Mouse (Mus musculus): ENCODE results near the gene 2310061I04Rik. TPM values are rescaled to one million over a fixed set of nuclear protein-coding genes. Genes with fewer than 3 reads are reported as not detected.
A peak's percentile ranks its signal among the peaks of the same experiment; 100 is the strongest.

The 2310061I04Rik gene
- total and polyA plus RNA-seq, 3 experiments: 3.1 to 163 (median 32.7) TPM

GRCm38 (mm10) chr17:35874721-35875120, 22.5 kb downstream of the 2310061I04Rik start:
- H3K36me3 ChIP-seq (replicated peaks): peaks cover 47% of the 10 kb centered on the region
- TF ChIP-seq GATA1 (IDR thresholded peaks at IDR 0.05; ENCODE audit: borderline replicate concordance, low read length) (no peak), CTCF (IDR thresholded peaks at IDR 0.05; ENCODE audit: low read depth, low read length) (no peak), GATA2 (IDR thresholded peaks at IDR 0.05; ENCODE audit: borderline replicate concordance, low read depth, low read length) (no peak), POLR2AphosphoS5 (IDR thresholded peaks at IDR 0.05; ENCODE audit: insufficient replicate concordance, low read depth, low read length) (no peak), TAL1 (conservative IDR thresholded peaks at IDR 0.05; ENCODE audit: low read depth, low read length) (no peak)
- no peak for ATAC-seq (ENCODE audit: extremely low read depth, insufficient number of reproducible peaks, low FRiP score, poor library complexity, severe bottlenecking)

GRCm38 (mm10) chr17:35873774-35874519, 23.3 kb downstream of the 2310061I04Rik start:
- Histone ChIP-seq H3K36me3 (replicated peaks) (peaks cover 47% of the 10 kb centered on the region), H3K9me3 (replicated peaks) (peaks cover 4% of the 10 kb centered on the region; the same call in 1 of the 2 replicates), H3K4me3 (ENCODE audit: low read depth, low read length) (peak overlapping the region; percentile 44; the same call in 1 of the 2 replicates), H3K4me1 (ENCODE audit: insufficient read depth, low read depth, low read length) (peaks cover 61% of the 10 kb centered on the region), H3K27me3 (ENCODE audit: insufficient read depth, low read length) (no peaks in the 10 kb centered on the region)
- peak; percentile 64 for DNase-seq (ENCODE audit: low spot score)
- TF ChIP-seq TAL1 (conservative IDR thresholded peaks at IDR 0.05; ENCODE audit: low read depth, low read length) (peak; percentile 38), POLR2AphosphoS5 (IDR thresholded peaks at IDR 0.05; ENCODE audit: insufficient replicate concordance, low read depth, low read length) (no peak), GATA1 (IDR thresholded peaks at IDR 0.05; ENCODE audit: borderline replicate concordance, low read length) (no peak), CTCF (IDR thresholded peaks at IDR 0.05; ENCODE audit: low read depth, low read length) (peak; percentile 83), GATA2 (IDR thresholded peaks at IDR 0.05; ENCODE audit: borderline replicate concordance, low read depth, low read length) (no peak)
- peak; percentile 23 for ATAC-seq (ENCODE audit: extremely low read depth, insufficient number of reproducible peaks, low FRiP score, poor library complexity, severe bottlenecking)

More at GRCm38 (mm10) chr17:35874721-35875120, 22.5 kb downstream of the 2310061I04Rik start:
- Histone ChIP-seq H3K4me3 (ENCODE audit: low read depth, low read length) (no peak overlapping the region), H3K9me3 (replicated peaks) (peaks cover 4% of the 10 kb centered on the region; the same call in 1 of the 2 replicates), H3K4me1 (ENCODE audit: insufficient read depth, low read depth, low read length) (peaks cover 56% of the 10 kb centered on the region), H3K27me3 (ENCODE audit: insufficient read depth, low read length) (no peaks in the 10 kb centered on the region)
- DNase-seq (ENCODE audit: low spot score): no peak

- peak; percentile 44; the same call in 1 of the 2 replicates for TF ChIP-seq CTCF (IDR thresholded peaks at IDR 0.05; ENCODE audit: low read depth, low read length)
- TF ChIP-seq GATA2 (IDR thresholded peaks at IDR 0.05; ENCODE audit: borderline replicate concordance, low read depth, low read length): no peak
- Histone ChIP-seq H3K36me3 (replicated peaks) (peaks cover 43% of the 10 kb centered on the region), H3K4me3 (ENCODE audit: low read depth, low read length) (peak overlapping the region; percentile 74; the same call in 1 of the 2 replicates), H3K27me3 (ENCODE audit: insufficient read depth, low read length) (peaks cover 13% of the 10 kb centered on the region; the same call in 1 of the 2 replicates), H3K9me3 (replicated peaks) (peaks cover 4% of the 10 kb centered on the region; the same call in 1 of the 2 replicates), H3K4me1 (ENCODE audit: insufficient read depth, low read depth, low read length) (peaks cover 89% of the 10 kb centered on the region)
- DNase-seq (ENCODE audit: low spot score) (no peak), ATAC-seq (ENCODE audit: extremely low read depth, insufficient number of reproducible peaks, low FRiP score, poor library complexity, severe bottlenecking) (no peak)
These were observed 26.1 kb downstream of the 2310061I04Rik start for GRCm38 (mm10) chr17:35870884-35871696.

GRCm38 (mm10) chr17:35870151-35870883, 26.9 kb downstream of the 2310061I04Rik start:
- H3K4me1 ChIP-seq (ENCODE audit: insufficient read depth, low read depth, low read length): peaks cover 94% of the 10 kb centered on the region
- H3K9me3 ChIP-seq (replicated peaks): peaks cover 4% of the 10 kb centered on the region; the same call in 1 of the 2 replicates
- peaks cover 17% of the 10 kb centered on the region; the same call in 1 of the 2 replicates for H3K27me3 ChIP-seq (ENCODE audit: insufficient read depth, low read length)
- H3K4me3 ChIP-seq (ENCODE audit: low read depth, low read length): peak overlapping the region; percentile 74
- DNase-seq (ENCODE audit: low spot score) (peak; percentile 73), ATAC-seq (ENCODE audit: extremely low read depth, insufficient number of reproducible peaks, low FRiP score, poor library complexity, severe bottlenecking) (peak; percentile 35)
- no peak for TF ChIP-seq GATA2 (IDR thresholded peaks at IDR 0.05; ENCODE audit: borderline replicate concordance, low read depth, low read length)
- TF ChIP-seq TAL1 (conservative IDR thresholded peaks at IDR 0.05; ENCODE audit: low read depth, low read length): no peak
- TF ChIP-seq POLR2AphosphoS5 (IDR thresholded peaks at IDR 0.05; ENCODE audit: insufficient replicate concordance, low read depth, low read length): no peak
- no peak for TF ChIP-seq CTCF (IDR thresholded peaks at IDR 0.05; ENCODE audit: low read depth, low read length)
- TF ChIP-seq GATA1 (IDR thresholded peaks at IDR 0.05; ENCODE audit: borderline replicate concordance, low read length): no peak
- peaks cover 38% of the 10 kb centered on the region for H3K36me3 ChIP-seq (replicated peaks)

GRCm38 (mm10) chr17:35869346-35870067, 27.7 kb downstream of the 2310061I04Rik start:
- Histone ChIP-seq H3K27me3 (ENCODE audit: insufficient read depth, low read length) (peaks cover 17% of the 10 kb centered on the region; the same call in 1 of the 2 replicates), H3K4me3 (ENCODE audit: low read depth, low read length) (peak overlapping the region; percentile 74), H3K9me3 (replicated peaks) (peaks cover 4% of the 10 kb centered on the region; the same call in 1 of the 2 replicates), H3K36me3 (replicated peaks) (peaks cover 37% of the 10 kb centered on the region), H3K4me1 (ENCODE audit: insufficient read depth, low read depth, low read length) (peaks cover 94% of the 10 kb centered on the region)
- DNase-seq (ENCODE audit: low spot score) (peak; percentile 64), ATAC-seq (ENCODE audit: extremely low read depth, insufficient number of reproducible peaks, low FRiP score, poor library complexity, severe bottlenecking) (no peak)
- TF ChIP-seq CTCF (IDR thresholded peaks at IDR 0.05; ENCODE audit: low read depth, low read length) (no peak), GATA2 (IDR thresholded peaks at IDR 0.05; ENCODE audit: borderline replicate concordance, low read depth, low read length) (no peak), POLR2AphosphoS5 (IDR thresholded peaks at IDR 0.05; ENCODE audit: insufficient replicate concordance, low read depth, low read length) (no peak)

Data from G1E (cell line).